ENCODE assay signal across 8 mouse cellular contexts in genomic region chr7:3646641-3647040, GRCm38 (mm10). TPM values are rescaled to one million over a fixed set of nuclear protein-coding genes. Genes with fewer than 3 reads are reported as not detected.
A peak's percentile ranks its signal among the peaks of the same experiment; 100 is the strongest.
DNase-seq lines count a peak whose midpoint lies in the region; ATAC-seq and TF ChIP-seq lines count a peak whose summit lies in the region.

No protein-coding gene starts in this region.

- no peak for TF ChIP-seq POLR2A in olfactory bulb, adult 2 months (IDR thresholded peaks at IDR 0.05; ENCODE audit: insufficient read depth, low read depth, low read length)

- no peak for TF ChIP-seq CTCF in olfactory bulb, adult 2 months (IDR thresholded peaks at IDR 0.05; ENCODE audit: insufficient read depth, low read depth, low read length)

- H3K9me3 ChIP-seq in lung, embryonic 16.5 days (ENCODE audit: control insufficient read depth, low read length), result no peaks in the 10 kb centered on the region
- no peaks in the 10 kb centered on the region for H3K9me3 ChIP-seq in forebrain, embryonic 11.5 days (ENCODE audit: control insufficient read depth, low read length)
- H3K9me3 ChIP-seq in limb, embryonic 12.5 days, result no peaks in the 10 kb centered on the region

- no peak for DNase-seq in lung, postnatal 4 days
- DNase-seq in forebrain, embryonic 11.5 days (ENCODE audit: low spot score), result no peak
- no peak for DNase-seq in ovary, postnatal 14 days (ENCODE audit: low spot score)
- no peak for DNase-seq in gastrocnemius, postnatal 10 days
- no peak for DNase-seq in gastrocnemius, adult 18-20 months (ENCODE audit: low spot score)

- peak overlapping the region; percentile 97 for H3K9ac ChIP-seq in lung, embryonic 16.5 days (ENCODE audit: low read length)
- H3K9ac ChIP-seq in forebrain, embryonic 11.5 days (ENCODE audit: low read length), result peak overlapping the region; percentile 98
- peak overlapping the region; percentile 100 for H3K9ac ChIP-seq in limb, embryonic 12.5 days (replicated peaks)

- no peak for ATAC-seq in lung, embryonic 16.5 days (ENCODE audit: low read depth)
- ATAC-seq in forebrain, embryonic 11.5 days (replicated peaks; ENCODE audit: low FRiP score), result no peak
- no peak for ATAC-seq in limb, embryonic 12.5 days (ENCODE audit: insufficient number of reproducible peaks, insufficient read depth, low FRiP score, low TSS enrichment, low read depth)

- WGBS in lung, embryonic 16.5 days, result 50% methylated on average over 4 of the region's 4 CpGs
- 69% methylated on average over 4 of the region's 4 CpGs for WGBS in forebrain, embryonic 11.5 days
- WGBS in limb, embryonic 12.5 days, result 68% methylated on average over 4 of the region's 4 CpGs
- 47% methylated on average over 4 of the region's 4 CpGs for WGBS in olfactory bulb, adult 2 months

- H3K27me3 ChIP-seq in lung, embryonic 16.5 days (ENCODE audit: control insufficient read depth, insufficient read depth, low read depth, low read length), result no peaks in the 10 kb centered on the region
- no peaks in the 10 kb centered on the region for H3K27me3 ChIP-seq in forebrain, embryonic 11.5 days (ENCODE audit: control insufficient read depth, insufficient read depth, low read length)
- H3K27me3 ChIP-seq in limb, embryonic 12.5 days, result no peaks in the 10 kb centered on the region

- H3K4me3 ChIP-seq in lung, embryonic 16.5 days (ENCODE audit: low read length), result peak overlapping the region; percentile 98
- H3K4me3 ChIP-seq in forebrain, embryonic 11.5 days (ENCODE audit: low read depth, low read length), result peak overlapping the region; percentile 99
- H3K4me3 ChIP-seq in limb, embryonic 12.5 days (replicated peaks), result peak overlapping the region; percentile 98
- H3K4me3 ChIP-seq in olfactory bulb, adult 2 months (ENCODE audit: insufficient read depth, low read depth, low read length), result peak overlapping the region; percentile 89

- H3K4me2 ChIP-seq in lung, embryonic 16.5 days (ENCODE audit: low read depth, low read length), result peak overlapping the region; percentile 93
- H3K4me2 ChIP-seq in forebrain, embryonic 11.5 days (ENCODE audit: low read depth, low read length, severe bottlenecking), result peak overlapping the region; percentile 71
- peak overlapping the region; percentile 94 for H3K4me2 ChIP-seq in limb, embryonic 12.5 days

- peaks cover 33% of the 10 kb centered on the region for H3K4me1 ChIP-seq in lung, embryonic 16.5 days (replicated peaks; ENCODE audit: control insufficient read depth, insufficient read depth, low read length)
- peaks cover 17% of the 10 kb centered on the region for H3K4me1 ChIP-seq in forebrain, embryonic 11.5 days (replicated peaks; ENCODE audit: control insufficient read depth, insufficient read depth, low read length)
- peaks cover 30% of the 10 kb centered on the region for H3K4me1 ChIP-seq in limb, embryonic 12.5 days (replicated peaks)
- H3K4me1 ChIP-seq in olfactory bulb, adult 2 months (ENCODE audit: control insufficient read depth, insufficient read depth, low read length), result peaks cover 9% of the 10 kb centered on the region

- peaks cover 17% of the 10 kb centered on the region for H3K36me3 ChIP-seq in lung, embryonic 16.5 days (ENCODE audit: control insufficient read depth, insufficient read depth, low read length)
- peaks cover 11% of the 10 kb centered on the region; the same call in 1 of the 2 replicates for H3K36me3 ChIP-seq in forebrain, embryonic 11.5 days (ENCODE audit: control insufficient read depth, insufficient read depth, low read length)
- H3K36me3 ChIP-seq in limb, embryonic 12.5 days, result peaks cover 45% of the 10 kb centered on the region

- H3K27ac ChIP-seq in lung, embryonic 16.5 days (ENCODE audit: low read length), result no peak overlapping the region
- H3K27ac ChIP-seq in forebrain, embryonic 11.5 days (ENCODE audit: low read depth, low read length), result no peak overlapping the region
- H3K27ac ChIP-seq in limb, embryonic 12.5 days, result no peak overlapping the region
- H3K27ac ChIP-seq in olfactory bulb, adult 2 months (ENCODE audit: insufficient read depth, low read depth, low read length), result no peak overlapping the region

RNA-seq across cellular contexts. Expression of gene Cnot3, which starts 1.6 kb away (rescaled TPM):
- polyA plus RNA-seq in lung, embryonic 16.5 days (2015; fragmentation: Nextera tagmentation; extraction: Ambion mirVana), result 52.6 and 66.3 TPM in 2 replicates
- 80.4 and 88.1 TPM in 2 replicates for polyA plus RNA-seq in forebrain, embryonic 11.5 days (2014; fragmentation: Nextera tagmentation; extraction: Ambion mirVana)
- polyA plus RNA-seq in limb, embryonic 12.5 days (2016; fragmentation: Nextera tagmentation; extraction: Ambion mirVana), result 69.5 and 70.3 TPM in 2 replicates
- polyA plus RNA-seq in olfactory bulb, adult 2 months (2012; ENCODE audit: insufficient read depth, insufficient read length, low replicate concordance, missing spikeins), result not detected in 2 replicates
- 10 to 100 TPM; 27.6 to 30.4 TPM for total RNA-seq in gastrocnemius, postnatal 10 days (2021)
- total RNA-seq in gastrocnemius, adult 18-20 months (2021), result 10 to 100 TPM; 16.3 to 18.5 TPM

RNA-seq across cellular contexts. Expression of gene Prpf31, which starts 16.9 kb away (rescaled TPM):
- 89.6 and 91.0 TPM in 2 replicates for polyA plus RNA-seq in lung, embryonic 16.5 days (2015; fragmentation: Nextera tagmentation; extraction: Ambion mirVana)
- 157 and 164 TPM in 2 replicates for polyA plus RNA-seq in forebrain, embryonic 11.5 days (2014; fragmentation: Nextera tagmentation; extraction: Ambion mirVana)
- 133 and 136 TPM in 2 replicates for polyA plus RNA-seq in limb, embryonic 12.5 days (2016; fragmentation: Nextera tagmentation; extraction: Ambion mirVana)
- not detected in 2 replicates for polyA plus RNA-seq in olfactory bulb, adult 2 months (2012; ENCODE audit: insufficient read depth, insufficient read length, low replicate concordance, missing spikeins)
- 10 to 100 TPM; 30.8 to 31.6 TPM for total RNA-seq in gastrocnemius, postnatal 10 days (2021)
- total RNA-seq in gastrocnemius, adult 18-20 months (2021), result 10 to 100 TPM; 21.9 to 22.1 TPM

RNA-seq across cellular contexts. Expression of gene Tfpt, which starts 16.9 kb away (rescaled TPM):
- polyA plus RNA-seq in lung, embryonic 16.5 days (2015; fragmentation: Nextera tagmentation; extraction: Ambion mirVana), result 19.1 and 19.9 TPM in 2 replicates
- 30.0 and 31.9 TPM in 2 replicates for polyA plus RNA-seq in forebrain, embryonic 11.5 days (2014; fragmentation: Nextera tagmentation; extraction: Ambion mirVana)
- 36.5 and 37.8 TPM in 2 replicates for polyA plus RNA-seq in limb, embryonic 12.5 days (2016; fragmentation: Nextera tagmentation; extraction: Ambion mirVana)
- polyA plus RNA-seq in olfactory bulb, adult 2 months (2012; ENCODE audit: insufficient read depth, insufficient read length, low replicate concordance, missing spikeins), result not detected in 2 replicates
- 10 to 100 TPM; 13.1 to 18.2 TPM for total RNA-seq in gastrocnemius, postnatal 10 days (2021)
- 10 to 100 TPM; 14.9 to 16.0 TPM for total RNA-seq in gastrocnemius, adult 18-20 months (2021)

RNA-seq across cellular contexts. Expression of gene Leng1, which starts 19.0 kb away (rescaled TPM):
- 12.2 and 13.5 TPM in 2 replicates for polyA plus RNA-seq in lung, embryonic 16.5 days (2015; fragmentation: Nextera tagmentation; extraction: Ambion mirVana)
- polyA plus RNA-seq in forebrain, embryonic 11.5 days (2014; fragmentation: Nextera tagmentation; extraction: Ambion mirVana), result 15.0 and 16.1 TPM in 2 replicates
- 19.5 and 20.7 TPM in 2 replicates for polyA plus RNA-seq in limb, embryonic 12.5 days (2016; fragmentation: Nextera tagmentation; extraction: Ambion mirVana)
- polyA plus RNA-seq in olfactory bulb, adult 2 months (2012; ENCODE audit: insufficient read depth, insufficient read length, low replicate concordance, missing spikeins), result not detected in 2 replicates
- 1 to 10 TPM; 5.6 to 6.9 TPM for total RNA-seq in gastrocnemius, postnatal 10 days (2021)
- total RNA-seq in gastrocnemius, adult 18-20 months (2021), result 1 to 10 TPM; 4.6 to 5.6 TPM

RNA-seq across cellular contexts. Expression of gene Ndufa3, which starts 29.5 kb away (rescaled TPM):
- 502 and 505 TPM in 2 replicates for polyA plus RNA-seq in lung, embryonic 16.5 days (2015; fragmentation: Nextera tagmentation; extraction: Ambion mirVana)
- polyA plus RNA-seq in forebrain, embryonic 11.5 days (2014; fragmentation: Nextera tagmentation; extraction: Ambion mirVana), result 338 and 353 TPM in 2 replicates
- polyA plus RNA-seq in limb, embryonic 12.5 days (2016; fragmentation: Nextera tagmentation; extraction: Ambion mirVana), result 385 and 392 TPM in 2 replicates
- not detected in 2 replicates for polyA plus RNA-seq in olfactory bulb, adult 2 months (2012; ENCODE audit: insufficient read depth, insufficient read length, low replicate concordance, missing spikeins)
- 100 to 1,000 TPM; 680 to 749 TPM for total RNA-seq in gastrocnemius, postnatal 10 days (2021)
- 1,000 to 10,000 TPM; 1,020 to 1,031 TPM for total RNA-seq in gastrocnemius, adult 18-20 months (2021)
